Mouse (Mus musculus) stomach, postnatal 0 days (tissue): ENCODE results near the gene Apba2.

ENCODE experiments used
- CTCF ChIP-seq: IDR thresholded peaks from 2 replicates; pipeline ENCODE4 v1.5.1; 2016; ENCODE audit warnings: antibody characterized with exemption, low read depth, mild to moderate bottlenecking, moderate library complexity
- EP300 ChIP-seq: optimal IDR thresholded peaks from 2 replicates; pipeline ENCODE3; 2016; ENCODE audit warnings: antibody characterized with exemption

- TF ChIP-seq CTCF (no peak), EP300 (no peak)
These were observed 289.6 kb downstream of the Apba2 start for GRCm38 (mm10) chr7:64791145-64791544.
